In the genomic region with DNA sequence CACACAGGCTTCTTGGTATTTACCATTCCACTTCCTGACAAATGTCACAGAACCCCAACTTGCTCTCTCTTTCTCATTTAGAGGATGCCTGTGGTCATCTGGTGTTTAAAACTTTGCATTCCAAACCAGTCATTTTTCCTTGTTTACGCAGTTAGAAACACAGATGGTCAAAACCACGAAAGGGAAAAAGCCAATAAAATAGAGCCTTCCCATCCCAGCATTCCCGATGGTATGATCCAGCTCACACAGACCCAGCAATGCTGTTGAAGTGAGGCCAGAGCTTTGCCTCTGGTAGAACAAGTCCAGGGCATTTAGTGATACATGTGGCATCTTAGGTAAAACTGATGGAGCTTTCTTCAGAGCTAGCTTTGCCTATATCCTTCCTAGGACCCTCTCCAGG, we compare ENCODE assay signal across 16 mouse cellular contexts. TPM values are rescaled to one million over a fixed set of nuclear protein-coding genes. Genes with fewer than 3 reads are reported as not detected.
A peak's percentile ranks its signal among the peaks of the same experiment; 100 is the strongest.
DNase-seq lines count a peak whose midpoint lies in the region; ATAC-seq and TF ChIP-seq lines count a peak whose summit lies in the region.
"Had no signal": no experiment of that assay in that cellular context is flagged by ENCODE, and none has a peak within 500 bp of the region (broad histone marks: within the 10 kb centered on the region; RNA-seq: fewer than 3 reads in every experiment).

No protein-coding gene starts in this region.

- ATAC-seq in limb, embryonic 12.5 days (ENCODE audit: insufficient number of reproducible peaks, insufficient read depth, low FRiP score, low TSS enrichment, low read depth): no peak
- ATAC-seq in Patski: no peak
- no peak for ATAC-seq in midbrain, postnatal 0 days (ENCODE audit: low FRiP score)
- ATAC-seq: inflammation-experienced regulatory T-cells, adult 6 months had no signal

- CTCF ChIA-PET in Patski (lab: Charles Lee): interaction anchor here (2.1 kb wide), 1 partner anchor 19 kb away, joined by 7 read pairs; no protein-coding TSS in a partner anchor

- 60% methylated on average over 3 of the region's 3 CpGs for WGBS in limb, embryonic 12.5 days
- WGBS in limb, embryonic 10.5 days: 87% methylated on average over 3 of the region's 3 CpGs
- 76% methylated on average over 3 of the region's 3 CpGs for WGBS in midbrain, postnatal 0 days

- no peak for TF ChIP-seq CTCF in Patski (IDR thresholded peaks at IDR 0.05)
- no peak for TF ChIP-seq CTCF in midbrain, postnatal 0 days (IDR thresholded peaks at IDR 0.05)

- H3K9me3 ChIP-seq in limb, embryonic 12.5 days: no peaks in the 10 kb centered on the region
- H3K9me3 ChIP-seq in limb, embryonic 10.5 days (replicated peaks): no peaks in the 10 kb centered on the region
- H3K9me3 ChIP-seq in midbrain, postnatal 0 days (ENCODE audit: low read length): no peaks in the 10 kb centered on the region

- H3K27me3 ChIP-seq in limb, embryonic 12.5 days: no peaks in the 10 kb centered on the region
- no peaks in the 10 kb centered on the region for H3K27me3 ChIP-seq in limb, embryonic 10.5 days (ENCODE audit: low read depth, poor library complexity, severe bottlenecking)
- no peaks in the 10 kb centered on the region for H3K27me3 ChIP-seq in Patski
- H3K27me3 ChIP-seq in midbrain, postnatal 0 days (ENCODE audit: insufficient read depth, low read length): no peaks in the 10 kb centered on the region

- no peak overlapping the region for H3K9ac ChIP-seq in limb, embryonic 12.5 days (replicated peaks)
- no peak overlapping the region for H3K9ac ChIP-seq in midbrain, postnatal 0 days (replicated peaks; ENCODE audit: low read length, poor library complexity, severe bottlenecking)

- H3K4me1 ChIP-seq in limb, embryonic 12.5 days (replicated peaks): peaks cover 6% of the 10 kb centered on the region; the same call in 1 of the 2 replicates
- H3K4me1 ChIP-seq in limb, embryonic 10.5 days: no peaks in the 10 kb centered on the region
- no peaks in the 10 kb centered on the region for H3K4me1 ChIP-seq in midbrain, postnatal 0 days (ENCODE audit: insufficient read depth, low read length)

- peaks cover 9% of the 10 kb centered on the region for H3K36me3 ChIP-seq in limb, embryonic 12.5 days
- peaks cover 3% of the 10 kb centered on the region for H3K36me3 ChIP-seq in limb, embryonic 10.5 days
- peaks cover 9% of the 10 kb centered on the region for H3K36me3 ChIP-seq in midbrain, postnatal 0 days (ENCODE audit: insufficient read depth, low read length)

- no peak overlapping the region for H3K4me3 ChIP-seq in limb, embryonic 12.5 days (replicated peaks)
- no peak overlapping the region for H3K4me3 ChIP-seq in limb, embryonic 10.5 days
- H3K4me3 ChIP-seq in midbrain, postnatal 0 days (ENCODE audit: low read depth, low read length): no peak overlapping the region

- H3K4me2 ChIP-seq in limb, embryonic 12.5 days: no peak overlapping the region
- H3K4me2 ChIP-seq in midbrain, postnatal 0 days (ENCODE audit: low read depth, low read length, poor library complexity, severe bottlenecking): no peak overlapping the region

- POLR2A ChIA-PET in Patski (lab: Charles Lee): interaction anchor here (0.7 to 1.6 kb wide), 2 partner anchors 36 to 108 kb away, joined by 3 to 5 read pairs; no protein-coding TSS in a partner anchor

- no peak for DNase-seq in limb, embryonic 10.5 days (ENCODE audit: low spot score)
- DNase-seq in Patski (ENCODE audit: low read depth, low spot score): peak; percentile 47
- DNase-seq in fibroblast of lung, adult 2 months (ENCODE audit: low read depth): peak; percentile 80
- DNase-seq in midbrain, postnatal 0 days (ENCODE audit: low spot score): peak; percentile 10
- DNase-seq in left cerebral cortex, adult 8-10 months (ENCODE audit: low spot score in 2 of 2): no peak
- DNase-seq in right cerebral cortex, postnatal 25 days: no peak
- no peak for DNase-seq in thymus, postnatal 10 days (ENCODE audit: low spot score in 2 of 2)
- DNase-seq: adrenal gland, adult 8-10 months; cerebellum, adult 18-20 months; heart, adult 11 months; lung, postnatal 36 days had no signal

- 0 out of 2 replicates have a peak overlapping the region, but pooled peaks have one; percentile 45 for H3K27ac ChIP-seq in limb, embryonic 12.5 days
- H3K27ac ChIP-seq in limb, embryonic 10.5 days: no peak overlapping the region
- peak overlapping the region; percentile 21 for H3K27ac ChIP-seq in midbrain, postnatal 0 days (ENCODE audit: low read depth, low read length)

- in situ Hi-C loops in Patski (cut with MboI; ENCODE audit: low pct_unique_long_range_greater_than_20kb): no loop called here

RNA-seq across cellular contexts. Expression of gene Gm17364, which starts 47.7 kb away (rescaled TPM):
- polyA plus RNA-seq in limb, embryonic 12.5 days (2016; fragmentation: Nextera tagmentation; extraction: Ambion mirVana): not detected in 2 replicates
- polyA plus RNA-seq in limb, embryonic 10.5 days (2016; fragmentation: Nextera tagmentation; extraction: Ambion mirVana): not detected in 2 replicates
- not detected for polyA plus RNA-seq in Patski (2021)
- total RNA-seq in midbrain, postnatal 0 days (2014; rRNA removed): not detected in 2 replicates
- polyA plus RNA-seq in midbrain, postnatal 0 days (2015; fragmentation: Nextera tagmentation; extraction: Ambion mirVana): not detected in 2 replicates
- total RNA-seq in left cerebral cortex, adult 8-10 months (2022): not detected
- total RNA-seq: adrenal gland, adult 8-10 months; left cerebral cortex, postnatal 14 days; MEL; neutrophil, adult 5-6 weeks had no signal
- polyA plus RNA-seq: inflammation-experienced regulatory T-cells, adult 6 months had no signal

Comparison
In these comparisons a context has a peak if more than half of its experiments do, and no peak if none do; other contexts are left out.
1. DNase-seq: peak in Patski (single experiment), fibroblast of lung, adult 2 months (single experiment) and midbrain, postnatal 0 days (single experiment); none in limb, embryonic 10.5 days (single experiment), left cerebral cortex, adult 8-10 months (0 of 2), right cerebral cortex, postnatal 25 days (single experiment) and thymus, postnatal 10 days (0 of 2).